Mouse (Mus musculus) midbrain, embryonic 10.5 days (tissue): ENCODE measurements around the gene Wsb2. TPM values are rescaled to one million over a fixed set of nuclear protein-coding genes. Genes with fewer than 3 reads are reported as not detected.
"Not testable (repeated sequence)": the region's sequence is repeated elsewhere in the genome, so short reads cannot be mapped to it uniquely, and the experiment has no call there.

ENCODE experiments used
- DNase-seq: peaks from one replicate; pipeline ENCODE4 v3.0.0-alpha.2; 2017; ENCODE audit warnings: low spot score
- H3K27ac ChIP-seq: fragments of 300-500 bp; sonication (generic); replicated peaks from 2 replicates; pipeline ENCODE4 v1.5.1; 2016; ENCODE audit warnings: mild to moderate bottlenecking
- H3K27me3 ChIP-seq: fragments of 300-500 bp; sonication (generic); 2 replicates; pipeline ENCODE4 v1.6.1; 2016; ENCODE audit warnings: low read depth, mild to moderate bottlenecking; ENCODE audit not compliant: poor library complexity, severe bottlenecking
- H3K36me3 ChIP-seq: fragments of 300-500 bp; sonication (generic); 2 replicates; pipeline ENCODE4 v1.6.1; 2016; ENCODE audit warnings: mild to moderate bottlenecking, moderate library complexity
- H3K4me1 ChIP-seq: fragments of 300-500 bp; sonication (generic); 2 replicates; pipeline ENCODE4 v1.6.1; 2016
- H3K4me3 ChIP-seq: fragments of 300-500 bp; sonication (generic); 2 replicates; pipeline ENCODE4 v1.5.1; 2016; ENCODE audit warnings: mild to moderate bottlenecking, moderate library complexity
- H3K9me3 ChIP-seq: fragments of 300-500 bp; sonication (generic); replicated peaks from 2 replicates; pipeline ENCODE4 v1.6.1; 2016; ENCODE audit warnings: mild to moderate bottlenecking
- WGBS: fragments of 180-500 bp; shearing (Covaris S2); methylation state at CpG from one replicate; pipeline ENCODE4 v1.1.7; 2016; 5-methylcytosine and 5-hydroxymethylcytosine counted together
- polyA plus RNA-seq: library from polyadenylated mRNA; unstranded; fragments of >200 nt; fragmentation: Nextera tagmentation; extraction: Ambion mirVana; gene quantifications from 2 replicates; pipeline ENCODE4 v1.2.1, GENCODE M21; 2016

Gene Wsb2
- polyA plus RNA-seq, 1 experiment from 2014 or later = 48.4 TPM

GRCm38 (mm10) chr5:117403609-117404008 lies 46.5 kb downstream of the Wsb2 start:
- no peaks in the 10 kb centered on the region for H3K36me3 ChIP-seq
- H3K27ac ChIP-seq = no peak overlapping the region
- no peak for DNase-seq
- H3K4me3 ChIP-seq = no peak overlapping the region
- 0 out of 2 replicates have a peak, but pooled peaks cover 6% of the 10 kb centered on the region for H3K9me3 ChIP-seq
- H3K4me1 ChIP-seq = no peaks in the 10 kb centered on the region
- 88% methylated on average over 8 of the region's 8 CpGs for WGBS
- no peaks in the 10 kb centered on the region for H3K27me3 ChIP-seq

GRCm38 (mm10) chr5:117404671-117405070 lies 47.6 kb downstream of the Wsb2 start:
- not testable (repeated sequence) for DNase-seq

GRCm38 (mm10) chr5:117408216-117408615 lies 51.1 kb downstream of the Wsb2 start:
- no peak overlapping the region for H3K27ac ChIP-seq
- no peaks in the 10 kb centered on the region for H3K9me3 ChIP-seq
- H3K4me3 ChIP-seq = no peak overlapping the region
- H3K4me1 ChIP-seq = peaks cover 4% of the 10 kb centered on the region
- WGBS = 76% methylated on average over 4 of the region's 4 CpGs
- DNase-seq = peak; percentile 28
- H3K36me3 ChIP-seq = no peaks in the 10 kb centered on the region
- peaks cover 36% of the 10 kb centered on the region for H3K27me3 ChIP-seq

More at GRCm38 (mm10) chr5:117404671-117405070, 47.6 kb downstream of the Wsb2 start:
- 84% methylated on average over 2 of the region's 2 CpGs for WGBS
- H3K4me1 ChIP-seq, H3K9me3 ChIP-seq, H3K4me3 ChIP-seq, H3K27ac ChIP-seq, H3K36me3 ChIP-seq, H3K27me3 ChIP-seq: not testable (repeated sequence)

- H3K36me3 ChIP-seq = no peaks in the 10 kb centered on the region
- H3K27ac ChIP-seq = no peak overlapping the region
- 83% methylated on average over 6 of the region's 6 CpGs for WGBS
- DNase-seq = no peak
- peaks cover 16% of the 10 kb centered on the region for H3K4me1 ChIP-seq
- peaks cover 47% of the 10 kb centered on the region for H3K27me3 ChIP-seq
- H3K4me3 ChIP-seq = no peak overlapping the region
- no peaks in the 10 kb centered on the region for H3K9me3 ChIP-seq
Measured at GRCm38 (mm10) chr5:117409369-117409768, 52.3 kb downstream of the Wsb2 start.

- H3K27ac ChIP-seq = peak within 1 kb of the TSS; percentile 91
- WGBS = under 1% methylated on average over 88 of the region's 89 CpGs
- DNase-seq = peak; percentile 84
- H3K4me1 ChIP-seq = peaks cover 26% of the 10 kb centered on the region
- H3K27me3 ChIP-seq = peaks cover 76% of the 10 kb centered on the region
- peak within 1 kb of the TSS; percentile 88 for H3K4me3 ChIP-seq
- no peaks in the 10 kb centered on the region for H3K9me3 ChIP-seq
- H3K36me3 ChIP-seq = no peaks in the 10 kb centered on the region
Measured at GRCm38 (mm10) chr5:117413507-117414501, 56.7 kb downstream of the Wsb2 start, which contains the start of gene Ksr2. Gene Ksr2, plus strand, starts transcription at chr5:117414000.

- 1% methylated on average over 10 of the region's 10 CpGs for WGBS
- Histone ChIP-seq H3K27ac (0 out of 2 replicates have a peak overlapping the region, but pooled peaks have one; percentile 91), H3K36me3 (no peaks in the 10 kb centered on the region), H3K9me3 (no peaks in the 10 kb centered on the region), H3K4me1 (peaks cover 26% of the 10 kb centered on the region), H3K4me3 (peak overlapping the region; percentile 88), H3K27me3 (peaks cover 72% of the 10 kb centered on the region)
- no peak for DNase-seq
Measured at GRCm38 (mm10) chr5:117414611-117415010, 57.5 kb downstream of the Wsb2 start.

GRCm38 (mm10) chr5:117415011-117415912 lies 58.2 kb downstream of the Wsb2 start:
- H3K4me3 ChIP-seq = peak overlapping the region; percentile 88
- no peaks in the 10 kb centered on the region for H3K36me3 ChIP-seq
- DNase-seq = no peak
- WGBS = 30% methylated on average over 19 of the region's 19 CpGs
- H3K4me1 ChIP-seq = peaks cover 26% of the 10 kb centered on the region
- H3K9me3 ChIP-seq = no peaks in the 10 kb centered on the region
- H3K27me3 ChIP-seq = peaks cover 66% of the 10 kb centered on the region
- no peak overlapping the region for H3K27ac ChIP-seq

- Histone ChIP-seq H3K4me3 (no peak overlapping the region), H3K27ac (no peak overlapping the region), H3K27me3 (peaks cover 48% of the 10 kb centered on the region), H3K9me3 (no peaks in the 10 kb centered on the region), H3K4me1 (peaks cover 29% of the 10 kb centered on the region), H3K36me3 (no peaks in the 10 kb centered on the region)
- WGBS = 80% methylated on average over 2 of the region's 2 CpGs
- DNase-seq = no peak
Measured at GRCm38 (mm10) chr5:117417442-117417841, 60.3 kb downstream of the Wsb2 start.

Other genes with a start within 250 kb of the Wsb2 start
- gene Suds3, start 241.2 kb upstream of the Wsb2 start, polyA plus RNA-seq = 80.6 and 84.5 TPM in 2 replicates
- gene Taok3, start 237.2 kb upstream of the Wsb2 start, polyA plus RNA-seq = 12.0 and 16.8 TPM in 2 replicates
- 946 and 962 TPM in 2 replicates for gene Pebp1, start 69.7 kb upstream of the Wsb2 start, polyA plus RNA-seq
- 2.7 and 4.0 TPM in 2 replicates for gene Vsig10, start 38.2 kb upstream of the Wsb2 start, polyA plus RNA-seq
- 127 and 151 TPM in 2 replicates for gene Rfc5, start 31.7 kb downstream of the Wsb2 start, polyA plus RNA-seq
- gene Ksr2, start 56.7 kb downstream of the Wsb2 start, polyA plus RNA-seq = 0.52 and 0.68 TPM in 2 replicates